Mouse (Mus musculus) G1E (cell line): ENCODE results near the gene Ccnq.

ENCODE experiments used
- CTCF ChIP-seq: IDR thresholded peaks from 2 replicates; pipeline ENCODE4 v1.5.1; 2012; ENCODE audit warnings: low read depth, low read length, inconsistent platforms, mixed read lengths
- GATA2 ChIP-seq: IDR thresholded peaks from 2 replicates; pipeline ENCODE4 v1.6.1; 2012; ENCODE audit warnings: low read depth, low read length, inconsistent platforms, borderline replicate concordance
- POLR2AphosphoS5 ChIP-seq: IDR thresholded peaks from 2 replicates; pipeline ENCODE4 v1.6.1; 2012; ENCODE audit warnings: low read depth, low read length, inconsistent platforms; ENCODE audit not compliant: insufficient replicate concordance
- TAL1 ChIP-seq: conservative IDR thresholded peaks from 2 replicates; pipeline ENCODE4 v1.6.1; 2012; ENCODE audit warnings: low read depth, low read length, inconsistent platforms, mixed read lengths

GRCm38 (mm10) chr11:78793116-78793515 lies 41.6 kb upstream of the Ccnq start:
- TF ChIP-seq CTCF, result no peak
- no peak for TF ChIP-seq TAL1
- no peak for TF ChIP-seq POLR2AphosphoS5
- no peak for TF ChIP-seq GATA2
